Mouse (Mus musculus) macrophage (primary cell): ENCODE measurements around the gene Slc23a2. TPM values are rescaled to one million over a fixed set of nuclear protein-coding genes. Genes with fewer than 3 reads are reported as not detected.
A peak's percentile ranks its signal among the peaks of the same experiment; 100 is the strongest.

Source experiments
- H3K27ac ChIP-seq: fragments of 350-480 bp; formaldehyde crosslinking; 2 replicates; pipeline ENCODE4 v1.9.0; 2021
- H3K36me3 ChIP-seq: fragments of 350-480 bp; formaldehyde crosslinking; 2 replicates; pipeline ENCODE4 v1.9.0; 2021; ENCODE audit errors: inconsistent target
- H3K4me3 ChIP-seq: fragments of 350-480 bp; formaldehyde crosslinking; 2 replicates; pipeline ENCODE4 v1.9.0; 2021; ENCODE audit errors: inconsistent target
- H3K79me2 ChIP-seq: fragments of 350-480 bp; formaldehyde crosslinking; 2 replicates; pipeline ENCODE4 v1.9.0; 2021; ENCODE audit errors: inconsistent target
- WGBS: methylation state at CpG from one replicate; pipeline ENCODE4 v1.1.7; 2026; ENCODE audit warnings: inconsistent platforms; ENCODE audit not compliant: missing documents; 5-methylcytosine and 5-hydroxymethylcytosine counted together
- polyA plus RNA-seq: library from polyadenylated mRNA; stranded (reverse); fragments of 250-400 nt; gene quantifications from 3 replicates; pipeline ENCODE4 v1.2.4, GENCODE M21; 2018; ENCODE audit warnings: inconsistent platforms
- total RNA-seq, 78 experiments: library from RNA; depleted of rRNA; stranded (reverse); fragments of 250-400 nt; gene quantifications; 1 replicate in 9 of 78; 2 replicates in 24 of 78; 3 replicates in 43 of 78; 4 replicates in 2 of 78; pipeline ENCODE4 v1.2.4; 2018; ENCODE audit warnings: inconsistent platforms in 56 of 78

The Slc23a2 gene
- 100 to 1,000 TPM; 118 to 357 (median 244) TPM for total RNA-seq (2018; cell fraction: chromatin; rRNA removed)
- 100 to 1,000 TPM in 7 of 26 experiments, 10 to 100 TPM in 19; 71.9 to 117 (median 91.5) TPM for total RNA-seq (2018; cell fraction: cytosol; rRNA removed)
- total RNA-seq (2018; cell fraction: nucleus; rRNA removed): 100 to 1,000 TPM; 142 to 294 (median 219) TPM
- polyA plus RNA-seq: 42.4 to 55.7 TPM (median 53.2 TPM) in 3 replicates

DNA sequence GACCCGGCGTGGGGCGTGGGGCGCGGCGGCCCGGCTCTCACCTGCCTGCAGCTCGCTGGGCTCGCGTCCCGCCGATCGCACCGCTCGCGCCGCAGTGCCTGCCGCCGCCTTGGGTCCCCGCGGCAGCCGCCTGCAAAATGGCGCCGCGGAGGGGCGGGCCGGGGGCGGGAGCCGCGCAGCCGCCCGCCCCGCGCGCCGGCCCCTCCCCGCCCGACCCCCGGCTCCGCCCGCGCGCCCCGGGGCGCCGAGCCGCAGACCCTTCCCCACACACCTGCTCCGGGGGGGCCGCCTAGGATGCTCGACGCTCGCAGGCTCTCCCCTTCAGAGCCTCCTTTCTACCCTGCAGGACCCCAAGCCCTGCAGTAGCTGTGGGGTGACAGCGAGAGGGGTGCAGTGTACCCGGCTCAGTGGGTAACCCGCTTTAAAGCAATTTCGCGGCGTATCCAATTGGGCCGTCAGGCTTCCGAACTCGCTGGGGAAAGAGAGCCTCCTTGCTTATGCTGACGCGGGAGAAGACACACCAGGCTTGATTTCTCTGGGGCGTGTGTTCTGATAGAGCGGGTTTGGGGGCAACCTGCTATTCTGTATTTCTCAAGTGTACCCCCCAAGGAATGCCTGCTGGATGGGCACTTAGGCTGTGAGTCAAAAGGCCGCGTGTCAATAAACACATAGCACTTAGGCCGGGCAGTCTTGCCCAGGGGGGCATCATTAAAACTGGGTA, at the start of gene Slc23a2:
Gene Slc23a2 (minus strand): TSS at position 138 of the 721 bp plus-strand sequence.
- H3K79me2 ChIP-seq: peaks cover 44% of the 10 kb centered on the region
- WGBS: 2% methylated on average over 22 of the region's 68 CpGs
- peak within 1 kb of the TSS; percentile 78 for H3K4me3 ChIP-seq
- peak within 1 kb of the TSS; percentile 40 for H3K27ac ChIP-seq
- H3K36me3 ChIP-seq: peaks cover 8% of the 10 kb centered on the region; the same call in 1 of the 2 replicates

DNA sequence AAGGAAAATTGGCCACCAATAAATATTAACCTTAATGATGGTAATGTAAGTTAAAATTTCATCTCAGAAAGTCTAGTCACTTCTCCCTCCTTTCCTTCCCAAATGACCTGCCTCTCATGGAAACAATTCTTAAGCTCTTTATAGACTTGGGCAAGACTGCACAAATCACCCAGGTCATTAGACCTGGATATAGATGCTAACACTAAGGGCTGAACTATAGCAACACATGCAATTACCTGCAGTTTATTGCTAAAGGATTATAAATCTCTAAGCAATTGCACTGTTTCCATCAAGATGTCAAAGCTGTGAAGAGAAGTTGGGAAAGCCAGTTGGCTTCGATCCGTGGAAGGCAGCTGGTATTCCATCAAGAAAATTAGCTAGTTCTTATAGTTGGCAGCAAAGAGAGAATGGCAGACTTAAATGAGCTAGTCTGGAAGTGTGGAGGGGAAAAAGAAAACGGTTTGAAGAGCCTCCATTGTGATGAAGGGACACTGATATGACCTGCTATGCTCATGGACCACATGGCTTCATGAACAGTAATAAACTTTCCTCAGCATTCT, 45.8 kb upstream of the Slc23a2 start:
- H3K4me3 ChIP-seq: no peak overlapping the region
- WGBS: 77% methylated on average over 3 of the region's 3 CpGs

GRCm38 (mm10) chr2:132183874-132184273, 39.0 kb upstream of the Slc23a2 start:
- 91% methylated on average over 6 of the region's 6 CpGs for WGBS

More for the DNA sequence above, 45.8 kb upstream of the Slc23a2 start:
- H3K36me3 ChIP-seq: no peaks in the 10 kb centered on the region
- no peaks in the 10 kb centered on the region for H3K79me2 ChIP-seq
- H3K27ac ChIP-seq: no peak overlapping the region

DNA sequence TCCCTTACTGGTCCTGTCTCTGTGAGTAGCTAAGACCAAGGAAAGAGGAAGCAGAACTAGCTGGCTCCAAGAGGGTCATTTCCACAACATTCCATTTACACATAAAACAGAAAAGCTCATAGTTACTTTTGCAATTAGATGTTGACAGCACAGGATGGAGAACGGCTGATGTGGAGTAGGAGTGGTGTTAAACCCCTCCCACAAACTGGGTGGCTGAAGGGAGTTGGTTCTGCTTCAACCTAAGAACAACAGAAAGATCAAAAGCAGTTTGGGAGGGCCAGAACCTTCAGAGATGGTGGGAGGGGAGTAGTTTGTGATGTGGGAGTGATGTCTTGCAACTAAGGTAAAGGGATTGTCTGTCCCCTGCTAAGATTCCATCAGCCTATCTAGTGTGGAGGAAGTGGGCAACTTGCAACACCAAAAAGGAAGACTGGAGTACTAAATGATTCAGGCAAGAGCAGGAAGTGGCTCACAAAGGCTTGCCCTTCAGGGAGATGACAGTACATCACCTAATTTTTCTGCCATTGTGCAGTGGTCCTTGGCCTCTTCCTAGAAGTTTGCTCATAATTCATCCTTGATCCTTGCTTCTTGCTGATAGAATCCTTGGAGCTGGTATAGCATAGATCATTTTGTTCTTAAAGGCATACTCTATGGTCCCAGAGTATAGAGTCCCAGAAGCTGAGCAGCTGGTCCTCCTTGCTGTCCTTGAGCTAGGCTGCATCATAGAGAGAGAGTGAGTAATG, 35.7 kb upstream of the Slc23a2 start:
- Histone ChIP-seq H3K36me3 (no peaks in the 10 kb centered on the region), H3K4me3 (no peak overlapping the region), H3K79me2 (no peaks in the 10 kb centered on the region), H3K27ac (peak overlapping the region; percentile 50)
- 0% methylated on average over 1 of the region's 1 CpGs for WGBS

More at GRCm38 (mm10) chr2:132183874-132184273, 39.0 kb upstream of the Slc23a2 start:
- no peak overlapping the region for H3K27ac ChIP-seq
- no peaks in the 10 kb centered on the region for H3K79me2 ChIP-seq
- no peak overlapping the region for H3K4me3 ChIP-seq
- no peaks in the 10 kb centered on the region for H3K36me3 ChIP-seq

GRCm38 (mm10) chr2:132179371-132179770, 34.5 kb upstream of the Slc23a2 start:
- Histone ChIP-seq H3K4me3 (no peak overlapping the region), H3K36me3 (no peaks in the 10 kb centered on the region), H3K27ac (no peak overlapping the region), H3K79me2 (no peaks in the 10 kb centered on the region)
- WGBS: 90% methylated on average over 7 of the region's 7 CpGs

DNA sequence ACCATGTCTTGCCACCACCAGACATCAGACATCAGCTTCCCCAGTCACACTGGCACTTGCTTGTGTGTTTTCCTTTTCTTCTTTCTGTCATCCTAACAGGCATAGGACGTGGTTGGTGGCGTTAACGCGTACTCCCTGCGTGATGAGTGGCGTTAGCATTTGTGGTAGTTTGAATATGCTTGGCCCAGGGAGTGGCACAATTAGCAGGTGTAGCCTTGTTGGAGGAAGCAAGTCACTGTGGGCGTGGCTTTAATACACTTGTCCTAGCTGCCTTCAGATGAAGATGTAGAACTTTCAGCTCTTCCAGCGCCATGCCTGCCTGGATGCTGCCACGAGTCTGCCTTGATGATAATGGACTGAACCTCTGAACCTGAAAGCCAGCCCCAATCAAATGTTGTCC, 32.5 kb upstream of the Slc23a2 start:
- Histone ChIP-seq H3K79me2 (no peaks in the 10 kb centered on the region), H3K36me3 (no peaks in the 10 kb centered on the region), H3K27ac (no peak overlapping the region), H3K4me3 (no peak overlapping the region)
- 89% methylated on average over 9 of the region's 9 CpGs for WGBS

GRCm38 (mm10) chr2:132176289-132176848, 31.5 kb upstream of the Slc23a2 start:
- no peaks in the 10 kb centered on the region for H3K36me3 ChIP-seq
- H3K79me2 ChIP-seq: no peaks in the 10 kb centered on the region
- H3K4me3 ChIP-seq: no peak overlapping the region
- WGBS: 96% methylated on average over 3 of the region's 3 CpGs
- no peak overlapping the region for H3K27ac ChIP-seq

GRCm38 (mm10) chr2:132174048-132174447, 29.1 kb upstream of the Slc23a2 start:
- 96% methylated on average over 3 of the region's 3 CpGs for WGBS
- H3K27ac ChIP-seq: no peak overlapping the region
- H3K79me2 ChIP-seq: no peaks in the 10 kb centered on the region
- no peaks in the 10 kb centered on the region for H3K36me3 ChIP-seq
- H3K4me3 ChIP-seq: no peak overlapping the region

- H3K36me3 ChIP-seq: no peaks in the 10 kb centered on the region
- WGBS: 95% methylated on average over 8 of the region's 8 CpGs
- H3K79me2 ChIP-seq: no peaks in the 10 kb centered on the region
- H3K4me3 ChIP-seq: no peak overlapping the region
- H3K27ac ChIP-seq: no peak overlapping the region
Observed at GRCm38 (mm10) chr2:132171939-132172338, 27.0 kb upstream of the Slc23a2 start.

DNA sequence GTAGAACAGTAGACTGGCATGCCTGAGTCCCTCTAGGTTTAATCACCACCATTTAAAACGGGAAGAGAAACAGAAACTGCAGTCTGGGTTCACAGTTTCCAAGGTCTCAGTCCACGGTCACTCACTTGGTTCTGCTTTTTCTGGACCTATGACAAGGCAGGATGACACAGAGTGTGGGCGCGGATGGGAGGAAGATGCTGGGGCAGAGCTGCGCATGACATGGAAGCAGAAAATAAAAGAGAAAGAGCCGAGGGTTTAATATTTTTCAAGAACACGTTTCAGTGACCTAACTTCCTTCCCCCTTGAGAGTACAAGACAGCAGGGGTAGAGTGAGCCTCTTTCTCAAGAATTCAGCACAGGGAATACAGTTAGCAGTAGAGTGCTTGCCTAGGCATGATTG, 24.2 kb upstream of the Slc23a2 start:
- Histone ChIP-seq H3K79me2 (no peaks in the 10 kb centered on the region), H3K27ac (peak overlapping the region; percentile 56), H3K4me3 (no peak overlapping the region)

GRCm38 (mm10) chr2:132163626-132164025, 18.7 kb upstream of the Slc23a2 start:
- Histone ChIP-seq H3K79me2 (no peaks in the 10 kb centered on the region), H3K36me3 (no peaks in the 10 kb centered on the region), H3K4me3 (no peak overlapping the region), H3K27ac (no peak overlapping the region)
- WGBS: 100% methylated on average over 1 of the region's 1 CpGs

More for the DNA sequence above, 24.2 kb upstream of the Slc23a2 start:
- WGBS: 20% methylated on average over 7 of the region's 7 CpGs
- no peaks in the 10 kb centered on the region for H3K36me3 ChIP-seq

DNA sequence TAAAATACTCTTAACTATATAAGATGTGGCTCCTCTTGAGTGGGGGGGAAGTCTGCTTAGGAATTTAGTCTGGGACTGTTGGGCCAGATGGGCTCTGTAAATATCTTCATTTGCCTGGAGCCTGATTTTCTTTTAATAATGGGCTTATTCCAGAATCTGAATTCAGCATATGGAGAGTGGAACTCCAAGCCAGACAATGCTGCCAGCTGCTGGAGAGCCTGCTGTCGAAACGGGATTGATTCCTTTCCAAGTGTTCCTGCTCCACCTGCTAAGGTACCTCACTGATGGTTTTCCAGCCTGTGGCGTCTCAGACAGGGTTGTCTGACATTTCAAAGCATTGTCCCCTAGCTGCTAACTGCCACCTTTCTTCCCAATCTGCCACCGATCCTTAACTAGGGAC, 12.6 kb upstream of the Slc23a2 start:
- WGBS: 96% methylated on average over 4 of the region's 4 CpGs
- Histone ChIP-seq H3K36me3 (no peaks in the 10 kb centered on the region), H3K27ac (no peak overlapping the region)

GRCm38 (mm10) chr2:132152670-132153069, 7.8 kb upstream of the Slc23a2 start:
- WGBS: 80% methylated on average over 5 of the region's 5 CpGs
- Histone ChIP-seq H3K36me3 (no peaks in the 10 kb centered on the region), H3K4me3 (no peak overlapping the region), H3K79me2 (no peaks in the 10 kb centered on the region), H3K27ac (no peak overlapping the region)

More for the DNA sequence above, 12.6 kb upstream of the Slc23a2 start:
- Histone ChIP-seq H3K4me3 (no peak overlapping the region), H3K79me2 (no peaks in the 10 kb centered on the region)

- Histone ChIP-seq H3K27ac (peak overlapping the region; percentile 19; the same call in 1 of the 2 replicates), H3K36me3 (no peaks in the 10 kb centered on the region), H3K79me2 (no peaks in the 10 kb centered on the region), H3K4me3 (no peak overlapping the region)
- 13% methylated on average over 6 of the region's 6 CpGs for WGBS
Observed at GRCm38 (mm10) chr2:132151592-132151991, 6.7 kb upstream of the Slc23a2 start.
